Mouse (Mus musculus) G1E (cell line): ENCODE results near the gene Gm19345.

Experiments used
- CTCF ChIP-seq: IDR thresholded peaks from 2 replicates; pipeline ENCODE4 v1.5.1; 2012; ENCODE audit warnings: low read depth, low read length, inconsistent platforms, mixed read lengths
- GATA1 ChIP-seq: IDR thresholded peaks from 2 replicates; pipeline ENCODE4 v1.6.1; 2012; ENCODE audit warnings: borderline replicate concordance, low read length, inconsistent platforms, mixed read lengths
- GATA2 ChIP-seq: IDR thresholded peaks from 2 replicates; pipeline ENCODE4 v1.6.1; 2012; ENCODE audit warnings: low read depth, low read length, inconsistent platforms, borderline replicate concordance
- TAL1 ChIP-seq: conservative IDR thresholded peaks from 2 replicates; pipeline ENCODE4 v1.6.1; 2012; ENCODE audit warnings: low read depth, low read length, inconsistent platforms, mixed read lengths

DNA sequence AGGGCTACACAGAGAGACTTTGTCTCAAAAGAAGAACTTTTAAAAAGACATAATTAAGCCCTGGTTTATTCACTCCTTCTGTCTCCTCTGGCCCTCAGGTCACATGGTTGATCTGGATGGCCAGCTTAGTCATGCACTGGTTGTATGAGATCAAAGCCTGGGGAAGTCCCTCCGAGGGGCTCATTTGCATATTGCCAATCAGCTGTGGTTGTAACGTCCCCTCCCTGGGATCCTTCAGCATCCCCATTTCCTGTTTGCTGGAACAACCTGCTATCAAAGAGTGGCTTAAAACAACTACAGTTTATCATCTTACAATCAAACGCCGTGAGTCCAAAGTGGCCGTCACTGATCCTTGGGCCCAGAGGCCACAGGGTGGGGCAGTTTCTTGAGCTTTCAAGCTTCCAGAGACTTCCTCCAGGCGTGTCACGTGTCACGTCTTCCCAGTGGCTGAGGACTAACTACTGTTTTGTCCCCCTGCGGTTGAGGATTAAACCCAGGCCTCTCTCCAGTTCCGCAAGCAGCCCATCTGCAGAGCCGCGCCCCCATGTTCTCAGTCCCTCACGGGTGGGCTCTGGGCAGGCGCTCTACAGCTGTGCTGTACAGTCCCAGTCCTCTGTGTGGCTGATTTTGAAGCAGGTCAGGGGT lies 25.1 kb downstream of the Gm19345 start:
- no peak for TF ChIP-seq CTCF
- no peak for TF ChIP-seq TAL1
- no peak for TF ChIP-seq GATA2
- TF ChIP-seq GATA1: no peak
